Mouse (Mus musculus) thymus, postnatal 4 days (tissue): ENCODE measurements at regions not wholly inside any gene's neighbourhood (a gene's known extent, or its start where the extent isn't known, plus 50 kb on each side); places are given as distances from the start of the nearest gene placed in this dataset.
"Not testable (repeated sequence)": the region's sequence is repeated elsewhere in the genome, so short reads cannot be mapped to it uniquely, and the experiment has no call there.

Source experiments
- DNase-seq: peaks from one replicate; pipeline ENCODE4 v3.0.0; 2021

DNA sequence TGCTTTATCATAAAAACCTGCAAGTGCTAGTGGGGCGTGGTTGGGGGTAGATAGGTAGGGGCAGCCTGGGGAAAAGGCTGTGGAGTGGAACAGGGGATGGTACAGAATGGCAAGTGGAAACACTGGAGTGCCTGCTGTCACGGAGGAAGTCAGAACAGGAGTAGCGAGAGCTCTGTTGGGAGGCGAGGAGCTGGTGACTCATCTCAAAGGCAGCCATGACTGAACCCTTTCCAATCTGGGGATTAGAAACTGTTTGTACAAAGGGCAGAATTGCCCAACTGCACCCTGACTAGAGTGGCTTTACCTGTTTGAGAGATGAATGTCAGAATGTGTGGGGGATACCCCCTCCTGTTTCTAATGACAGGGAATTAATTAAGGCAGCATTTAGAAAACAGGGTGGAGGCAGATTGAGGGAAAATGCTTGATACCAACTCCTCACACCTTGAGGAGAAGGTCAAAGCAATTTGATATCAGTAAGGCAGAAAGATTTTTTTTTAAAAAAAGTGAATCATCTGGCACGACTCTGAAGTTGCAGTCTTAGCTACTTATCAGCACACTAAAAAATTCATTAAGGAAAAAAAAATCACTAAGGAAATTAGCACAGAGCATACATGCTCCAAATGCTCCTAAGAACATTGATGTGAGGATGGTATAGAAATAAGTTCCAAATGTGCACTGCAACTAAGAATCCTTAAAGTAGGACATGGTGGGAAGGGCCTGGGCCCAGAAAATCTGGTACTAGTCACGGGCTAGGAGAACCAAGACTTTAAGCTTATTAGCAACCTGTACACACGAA is 54.7 kb upstream of the Usp25 start:
- no peak for DNase-seq

DNA sequence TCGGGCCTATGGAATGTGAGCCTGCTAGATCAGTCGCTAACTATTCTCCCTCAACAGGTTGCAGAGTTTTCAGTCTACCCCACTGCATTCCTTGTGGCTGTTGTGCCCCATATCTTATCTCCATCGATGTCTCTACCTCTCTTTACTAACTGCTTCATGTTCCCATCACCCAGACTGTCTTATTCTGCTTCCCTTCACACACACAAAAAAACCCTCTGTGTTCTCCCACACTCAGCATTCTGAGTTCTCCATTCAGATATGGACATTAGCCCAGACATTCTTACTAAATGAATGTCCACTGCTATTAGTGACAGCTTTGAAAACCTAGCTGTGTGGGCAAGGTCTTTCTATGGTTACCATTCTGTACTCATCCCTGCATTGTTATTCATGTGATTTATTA is 56.0 kb upstream of the Usp25 start:
- DNase-seq: no peak

DNA sequence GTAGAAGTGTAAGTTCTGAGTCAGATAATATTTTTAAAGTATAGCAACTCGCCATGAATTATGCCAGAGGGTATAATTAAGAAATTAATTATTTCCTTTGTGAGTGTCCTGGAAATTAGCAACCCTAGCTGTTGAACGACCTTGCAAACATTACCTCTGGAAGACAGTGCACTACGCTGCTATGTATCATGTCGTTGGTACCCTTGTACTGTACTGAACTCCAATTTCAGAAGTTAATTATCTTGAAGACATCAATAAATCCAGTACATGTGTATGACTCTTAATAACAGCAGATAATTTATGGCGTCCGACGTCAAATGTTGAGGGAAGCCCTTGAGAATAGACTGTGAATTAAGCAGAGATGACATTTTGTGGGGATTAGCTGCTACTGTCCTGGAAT is 56.4 kb upstream of the Usp25 start:
- DNase-seq: no peak

DNA sequence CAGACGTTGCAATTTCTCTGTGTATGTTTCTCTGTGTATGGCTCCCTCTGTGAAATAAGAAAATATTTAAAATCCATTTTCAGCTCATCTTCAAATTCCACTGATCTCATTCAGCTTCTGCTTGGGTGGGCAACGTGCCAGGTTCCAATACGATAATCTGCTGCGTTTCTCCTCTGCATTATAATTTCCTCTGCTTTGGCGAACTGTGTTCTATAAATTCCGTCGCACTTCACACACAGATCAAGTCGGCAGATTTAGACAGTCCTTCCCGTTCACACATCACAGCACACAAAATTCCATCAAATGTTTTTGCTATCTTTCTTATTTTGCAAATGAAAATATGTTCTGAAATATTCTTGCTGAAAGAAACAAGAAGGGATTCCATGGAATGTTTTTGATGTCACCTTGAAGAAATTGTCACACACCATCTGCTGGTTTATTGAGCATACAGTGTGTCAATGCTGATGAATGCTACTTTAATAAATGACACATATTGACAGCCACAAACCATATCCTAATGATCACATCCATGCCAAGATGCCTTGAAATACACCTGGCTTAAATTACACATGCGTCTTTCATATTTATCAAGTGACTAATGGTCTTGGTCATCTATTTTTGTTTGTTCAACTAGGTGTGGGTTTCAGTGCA is 62.5 kb upstream of the Usp25 start:
- no peak for DNase-seq

DNA sequence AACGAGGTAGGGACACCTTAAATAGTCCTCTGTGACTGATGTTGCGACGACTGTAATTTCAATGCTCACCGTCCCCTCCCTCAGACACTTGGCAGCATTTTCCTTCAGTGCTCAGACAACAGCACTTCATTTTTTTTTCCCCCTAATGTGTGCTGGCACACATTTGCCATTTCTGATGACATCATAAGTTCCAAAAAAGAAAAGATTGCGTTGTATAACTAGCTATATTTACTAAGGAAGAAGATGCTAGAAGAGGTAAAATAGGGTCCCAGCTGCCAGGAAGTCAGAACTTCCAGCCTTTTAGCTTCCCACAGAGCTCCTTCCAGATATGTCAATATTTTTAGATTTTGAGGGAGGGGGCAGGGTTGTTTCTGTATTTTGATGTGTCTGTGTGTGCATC is 66.5 kb upstream of the Usp25 start:
- DNase-seq: no peak

DNA sequence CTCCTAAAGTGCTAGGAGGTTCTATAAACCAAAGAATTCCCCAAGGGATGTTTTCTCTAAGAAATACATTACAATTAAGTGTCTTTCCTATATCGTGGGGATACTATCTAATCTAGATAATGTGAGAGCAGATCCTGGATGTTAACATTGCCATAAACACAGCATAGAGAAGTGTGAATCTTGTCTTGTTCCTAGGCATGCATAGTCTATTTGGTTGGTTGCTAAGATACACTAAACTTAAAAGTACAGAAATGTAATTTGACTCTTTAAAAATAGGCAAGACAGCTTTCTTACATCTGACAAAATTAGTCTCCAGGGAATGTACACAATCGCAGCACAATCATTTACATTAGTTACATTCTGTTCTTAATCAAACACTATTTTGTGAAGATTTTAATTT is 75.4 kb upstream of the Usp25 start:
- no peak for DNase-seq

DNA sequence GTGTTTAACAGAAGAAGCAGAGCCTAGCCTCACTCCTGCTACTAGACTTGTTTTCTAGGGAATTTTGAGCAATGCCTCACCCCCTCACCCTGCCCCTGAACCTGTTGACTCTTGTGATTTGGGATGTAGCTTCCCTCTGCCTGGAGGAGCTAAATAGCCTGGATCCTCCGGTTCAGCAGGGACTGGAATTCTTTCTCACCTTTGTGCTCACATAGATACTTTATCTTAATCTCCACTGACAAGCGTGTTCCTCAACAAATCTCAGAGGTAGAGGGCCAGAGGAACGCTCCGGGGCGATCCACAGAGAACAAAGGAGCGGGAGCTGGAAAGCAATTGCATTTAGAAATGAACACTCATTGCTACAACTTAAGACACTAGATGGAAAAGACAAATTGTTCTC is 85.6 kb upstream of the Usp25 start:
- DNase-seq: no peak

DNA sequence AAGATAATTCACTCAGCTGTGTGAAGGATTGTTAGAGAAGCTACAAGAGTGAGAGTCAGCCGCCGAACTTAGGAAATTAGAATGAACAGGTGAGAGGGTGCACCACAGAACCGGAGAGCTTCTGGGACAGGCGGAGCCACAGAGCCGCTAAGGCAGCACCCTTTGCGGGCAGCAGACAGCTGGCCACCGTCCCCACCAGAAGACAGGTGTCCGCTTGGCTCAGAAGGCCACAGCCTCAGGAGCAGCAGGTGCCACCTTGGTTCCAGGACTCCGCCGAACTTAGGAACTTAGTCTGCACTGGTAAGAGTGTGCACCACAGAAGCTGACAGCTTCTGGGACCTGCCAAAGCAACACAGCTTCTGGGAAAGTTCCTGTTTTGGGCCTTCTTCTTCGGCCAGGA is 93.4 kb upstream of the Usp25 start:
- not testable (repeated sequence) for DNase-seq

DNA sequence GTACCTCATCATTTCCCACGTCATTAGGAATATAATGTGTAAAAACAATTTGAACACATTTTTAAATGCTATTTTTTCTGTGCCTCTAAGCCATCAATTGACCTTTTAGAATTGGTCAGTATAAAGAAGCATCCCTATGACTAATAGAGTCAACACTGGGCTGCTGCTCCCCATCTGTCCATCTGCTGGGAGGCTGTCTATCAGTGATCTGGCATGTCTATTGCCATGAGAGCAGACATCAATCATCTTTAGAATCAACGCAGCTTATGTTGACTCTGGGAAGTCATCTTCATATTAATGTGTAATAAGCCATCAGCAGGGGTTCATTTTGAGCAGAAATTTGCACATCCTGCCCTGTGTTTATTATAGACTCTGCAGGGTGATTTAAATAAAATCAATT is 94.9 kb upstream of the Usp25 start:
- DNase-seq: no peak

DNA sequence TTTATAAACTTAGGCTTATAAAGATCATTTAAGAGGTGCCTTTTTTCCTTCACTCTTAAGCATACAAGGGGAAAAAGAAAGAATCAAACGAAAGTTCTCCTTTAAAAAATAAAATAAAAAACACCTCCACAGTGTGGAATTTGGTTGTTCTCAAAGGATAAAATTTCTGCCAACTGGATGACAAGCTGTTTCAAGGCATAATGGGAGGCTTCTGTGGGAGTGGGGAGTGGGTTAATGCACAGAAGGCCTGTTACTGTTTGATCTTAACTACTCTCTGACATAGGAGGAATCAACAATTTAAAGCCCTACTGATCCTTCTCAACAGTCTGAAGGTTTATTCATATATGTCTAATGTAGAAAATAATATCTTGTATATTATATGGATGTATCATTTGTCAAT is 99.2 kb upstream of the Usp25 start:
- no peak for DNase-seq

DNA sequence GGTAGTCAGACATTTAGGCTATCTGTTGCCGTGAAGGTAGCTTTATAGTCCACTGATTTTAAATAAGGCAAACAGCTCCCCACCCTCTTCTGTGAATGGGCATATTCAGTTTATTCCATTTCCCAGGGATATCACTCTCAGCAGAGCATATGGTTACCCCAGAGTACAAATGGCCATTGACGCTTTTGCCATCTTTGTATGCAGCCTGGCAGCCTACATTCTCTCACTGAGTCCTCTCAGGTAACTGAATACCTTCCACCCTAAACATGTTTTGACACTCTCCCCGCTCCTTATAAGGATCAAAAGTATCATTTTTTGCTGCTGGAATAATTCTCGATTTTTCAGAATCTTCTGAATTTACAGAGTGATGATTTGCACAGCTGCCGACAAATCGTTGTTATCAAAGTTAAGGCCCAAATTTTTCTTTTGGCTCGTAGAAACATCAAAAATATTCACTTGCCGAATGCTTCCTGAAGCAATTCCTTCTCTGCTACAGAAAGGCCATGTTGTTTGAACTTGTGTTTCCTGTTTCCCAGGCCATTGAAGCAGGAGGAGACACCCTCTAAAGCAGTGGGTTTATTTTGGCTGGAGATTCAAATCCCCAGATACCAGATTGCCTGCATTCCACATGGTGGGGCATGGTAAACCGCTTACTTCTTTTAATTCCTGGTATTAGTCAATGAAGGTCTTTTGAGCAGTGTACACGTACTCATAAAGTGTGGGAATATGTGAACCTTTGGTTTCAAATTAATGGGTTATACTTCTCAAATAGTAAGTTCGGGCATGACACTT is 108.1 kb upstream of the Usp25 start:
- no peak for DNase-seq

DNA sequence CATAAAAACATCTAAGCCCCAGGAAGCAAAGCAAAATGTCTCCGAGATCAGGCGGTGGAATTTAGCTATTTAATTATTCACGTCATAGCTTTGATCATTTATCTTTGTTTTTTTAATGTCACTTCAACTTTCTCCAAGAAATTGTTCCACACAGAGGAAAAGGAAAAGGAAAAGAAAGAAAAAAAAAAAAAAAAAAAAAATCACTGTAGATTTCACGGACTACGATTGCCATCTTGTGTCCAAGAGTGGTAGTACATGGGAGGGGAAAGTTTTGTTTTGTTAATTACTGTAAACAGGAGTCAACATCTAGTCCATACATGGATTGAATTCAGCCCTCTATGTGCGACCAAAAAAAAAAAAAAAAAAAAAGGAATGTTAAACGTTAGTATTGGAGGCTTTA is 114.4 kb upstream of the Usp25 start:
- DNase-seq: peak; percentile 21

DNA sequence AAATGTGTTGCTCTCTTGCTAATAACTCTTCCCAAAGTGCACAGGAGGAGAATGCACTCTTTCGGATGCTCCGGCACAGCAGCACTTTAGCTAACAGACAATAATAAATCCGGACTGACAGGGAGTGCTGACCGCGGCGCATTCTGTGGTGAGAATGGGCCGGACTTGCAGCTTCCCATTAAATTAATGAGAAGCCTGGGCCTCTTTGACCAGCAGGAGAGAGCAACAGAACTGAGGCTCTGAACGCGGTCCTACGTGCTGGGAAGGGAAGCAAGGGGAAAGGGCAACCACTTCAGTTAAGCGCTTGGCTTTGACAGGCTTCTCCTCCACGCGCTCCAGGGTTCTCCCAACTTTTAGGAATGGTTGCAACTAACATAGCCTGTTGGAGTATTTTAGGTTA is 117.2 kb upstream of the Usp25 start:
- no peak for DNase-seq

DNA sequence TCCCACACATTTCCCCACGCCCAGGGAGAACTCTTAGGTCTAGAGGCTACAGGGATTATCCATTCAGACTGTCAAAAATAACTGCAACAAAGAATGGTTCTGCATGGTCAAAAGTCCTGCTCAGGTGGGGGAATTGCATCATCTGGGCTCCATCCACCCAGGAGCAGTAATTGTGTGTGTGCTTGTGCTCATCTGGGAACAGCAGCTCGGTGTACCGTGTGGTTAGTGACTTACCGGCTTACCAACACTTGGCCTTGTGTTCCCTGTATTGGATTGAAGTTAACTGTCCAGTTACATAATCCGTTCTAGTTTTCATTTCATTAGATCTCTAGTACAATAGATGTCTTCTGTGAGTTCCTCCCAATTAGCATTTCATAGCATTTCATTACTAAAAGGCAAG is 117.7 kb upstream of the Usp25 start:
- no peak for DNase-seq

DNA sequence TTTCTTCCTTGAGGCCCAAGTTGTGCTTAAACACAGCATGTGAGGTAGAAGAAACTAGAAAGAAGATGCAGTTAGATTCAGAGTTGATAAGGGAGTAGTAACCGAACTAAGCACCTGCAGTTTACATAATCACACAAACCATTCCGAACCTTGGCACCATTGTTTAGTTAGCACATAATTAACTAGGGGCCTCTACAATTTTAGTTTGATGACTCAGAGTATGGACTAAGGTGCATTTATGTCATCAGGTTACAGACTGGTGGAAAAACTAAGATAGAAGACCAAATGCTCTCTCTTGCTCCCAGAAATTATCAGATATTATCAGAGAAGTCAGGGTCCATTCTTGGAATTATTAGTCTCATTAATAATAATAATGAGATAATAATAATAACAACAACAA is 134.9 kb upstream of the Usp25 start:
- no peak for DNase-seq

DNA sequence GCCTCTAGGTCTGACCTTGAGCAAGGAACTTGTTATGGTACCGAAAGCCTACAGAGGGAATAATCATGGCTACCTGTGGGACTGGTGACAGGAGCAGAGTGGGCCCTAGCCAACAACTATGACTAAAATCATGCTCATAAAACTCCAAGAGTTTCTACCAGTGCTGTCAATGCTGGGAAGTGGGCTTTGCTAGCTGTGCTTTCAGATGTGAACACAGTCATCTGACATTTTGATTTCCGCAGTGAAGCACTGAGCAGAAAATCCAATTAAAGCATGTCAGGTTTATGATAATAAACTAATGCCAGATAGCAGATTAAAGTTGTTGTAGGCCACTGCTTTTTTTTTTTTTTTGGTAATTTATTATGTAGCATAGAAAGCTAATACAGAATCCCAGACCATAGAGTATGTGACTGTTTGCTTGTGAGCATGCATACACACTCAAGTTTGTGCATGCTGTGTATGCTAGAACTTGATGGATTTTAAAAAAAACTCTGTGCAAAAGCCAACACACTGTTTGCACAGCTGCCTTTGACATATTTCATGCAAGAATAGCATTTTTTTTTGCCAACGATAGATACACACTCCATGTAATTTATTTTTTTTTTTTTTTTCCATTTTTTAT is 138.0 kb upstream of the Usp25 start:
- DNase-seq: no peak

DNA sequence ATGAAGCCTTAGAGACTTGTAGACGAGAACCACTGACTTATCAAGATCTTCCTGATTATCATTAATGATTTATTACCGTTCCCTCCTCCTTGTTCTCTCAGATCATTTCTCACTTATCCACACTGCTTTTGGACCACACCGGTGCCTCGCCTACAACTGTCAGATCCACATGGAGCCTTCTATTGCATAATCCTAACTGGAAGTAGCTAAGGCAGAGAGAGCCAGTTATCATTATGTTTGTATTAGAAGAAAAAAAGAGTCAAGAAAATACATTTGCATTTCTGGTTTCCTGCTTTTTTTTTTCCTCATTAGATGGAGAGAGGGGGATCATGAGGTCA is 147.1 kb upstream of the Usp25 start:
- no peak for DNase-seq

DNA sequence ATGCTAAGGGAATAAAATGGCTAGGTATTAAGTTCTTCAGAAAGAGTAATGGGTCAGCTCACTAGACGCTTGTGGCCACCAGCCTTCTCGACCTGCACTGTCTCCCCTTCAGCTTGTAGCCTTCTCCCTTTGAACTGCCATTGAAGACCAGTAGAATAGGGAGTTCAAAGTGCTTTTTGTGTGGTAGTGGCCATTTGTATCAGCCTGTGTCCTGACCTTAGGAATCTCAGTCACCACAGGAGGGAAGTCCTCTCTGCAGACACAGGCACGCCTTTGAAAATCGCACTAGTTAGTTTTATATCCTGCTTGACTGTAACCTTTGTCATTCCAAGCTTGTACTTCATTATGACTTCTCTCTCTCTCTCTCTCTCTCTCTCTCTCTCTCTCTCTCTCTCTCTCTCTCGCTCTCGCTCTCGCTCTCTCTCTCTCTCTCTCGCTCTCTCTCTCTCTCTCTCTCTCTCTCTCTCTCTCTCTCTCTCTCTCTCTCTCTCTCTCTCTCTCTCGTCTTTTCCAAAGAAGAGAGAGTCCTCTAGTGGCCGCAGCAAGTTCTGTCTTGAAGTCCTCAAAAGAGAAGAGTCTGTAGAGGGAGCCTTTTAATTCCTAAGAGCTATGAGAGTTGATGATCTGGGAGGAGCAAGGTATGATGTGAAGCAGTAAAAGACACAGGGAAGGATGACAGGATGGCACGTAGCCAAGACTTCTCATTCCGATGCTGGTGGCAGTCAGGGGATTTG is 147.6 kb upstream of the Usp25 start:
- DNase-seq: peak; percentile 40

DNA sequence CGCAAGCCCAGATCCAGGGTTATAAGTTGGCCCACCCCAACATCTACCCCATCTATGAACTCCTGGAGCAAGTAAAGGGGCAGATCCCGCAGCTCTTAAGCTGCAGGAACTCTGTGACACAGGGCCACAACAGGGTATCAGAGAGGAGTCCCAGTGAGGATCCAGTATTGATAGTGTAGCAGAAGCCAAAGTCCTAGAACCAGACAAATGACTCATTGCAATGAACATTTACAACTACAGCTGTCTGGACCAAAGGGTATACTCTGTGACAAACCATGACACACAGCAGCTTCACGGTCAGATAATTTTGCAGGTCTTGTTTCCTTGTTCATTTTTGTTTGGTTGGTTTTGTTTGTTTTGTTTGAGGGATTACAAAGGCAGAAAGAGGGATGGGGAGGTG is 149.1 kb upstream of the Usp25 start:
- no peak for DNase-seq

DNA sequence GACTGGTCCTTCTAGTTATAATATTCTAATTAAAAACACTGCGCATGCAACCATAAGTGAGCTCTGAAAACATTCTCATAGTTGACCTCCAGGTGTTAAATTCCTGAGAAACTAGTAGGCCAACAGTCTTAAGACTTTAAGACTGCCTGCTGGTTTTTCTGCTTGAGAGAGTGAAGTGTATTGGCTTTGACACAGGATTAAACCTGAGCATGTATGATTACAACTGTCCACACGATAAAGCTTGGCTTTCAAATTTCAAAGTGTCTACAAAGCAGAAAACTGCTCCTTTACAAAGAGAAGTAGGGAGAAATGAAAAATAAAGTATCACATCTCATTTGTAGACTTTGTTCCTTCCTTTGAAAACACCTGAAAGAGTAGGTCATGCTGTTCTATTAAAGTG is 157.7 kb upstream of the Usp25 start:
- DNase-seq: no peak

DNA sequence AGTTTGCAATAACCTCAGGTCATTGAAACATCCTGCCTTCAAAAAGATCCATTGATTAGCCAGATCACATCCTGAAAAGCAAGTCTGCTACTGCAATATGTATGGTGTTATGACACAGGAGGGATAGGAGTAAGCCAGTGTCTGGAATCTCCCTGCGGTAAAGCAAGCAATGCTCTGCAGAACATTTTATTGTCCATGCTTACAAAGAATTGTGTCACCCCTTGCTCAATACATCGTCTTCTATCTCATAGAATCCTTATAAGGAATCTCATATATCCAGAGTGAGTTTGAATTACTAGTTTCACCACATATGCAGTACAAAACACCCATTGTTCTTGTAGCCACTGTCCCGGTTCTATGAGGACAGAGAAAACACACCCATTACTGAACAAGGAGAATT is 162.1 kb upstream of the Usp25 start:
- no peak for DNase-seq

DNA sequence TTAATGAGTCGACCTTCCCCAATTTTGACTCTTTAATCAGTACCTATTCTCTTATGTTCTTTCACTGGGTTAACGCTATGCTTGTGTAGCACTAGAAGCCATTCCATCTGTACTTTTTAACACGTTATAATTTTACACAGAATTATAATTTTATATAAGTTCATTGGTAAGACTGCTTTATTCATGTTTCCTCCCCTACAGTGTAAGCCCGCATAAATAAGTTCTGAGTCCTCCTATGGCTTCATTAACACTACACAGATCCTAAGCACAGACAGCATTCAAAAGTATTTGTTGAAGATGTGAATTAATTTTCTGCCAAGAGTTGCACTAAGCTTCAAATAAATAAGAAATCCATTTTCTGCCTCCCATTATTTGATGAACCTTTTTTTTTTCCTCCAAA is 176.1 kb upstream of the Usp25 start:
- no peak for DNase-seq

DNA sequence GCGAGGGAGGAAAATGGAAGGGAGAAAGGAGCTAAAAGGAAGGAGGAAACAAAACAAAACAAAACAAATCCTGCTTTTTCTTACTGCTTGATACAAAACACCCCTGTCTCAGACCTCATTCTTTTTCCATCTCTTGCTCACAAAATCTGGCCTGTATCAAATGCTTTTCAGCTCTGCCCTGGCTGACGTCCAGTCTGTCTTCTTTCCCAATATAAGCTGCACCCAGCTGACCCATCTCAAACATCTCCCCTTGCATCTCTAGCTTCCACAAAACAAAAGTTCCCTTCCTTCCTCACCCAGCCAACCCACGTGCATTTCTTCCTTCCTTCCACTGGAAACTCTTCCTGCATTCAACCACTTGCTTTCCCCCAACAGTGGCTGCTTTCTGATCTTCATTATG is 183.1 kb upstream of the Usp25 start:
- no peak for DNase-seq
